Mouse (Mus musculus): ENCODE data around the gene Ntm. TPM values are rescaled to one million over a fixed set of nuclear protein-coding genes. Genes with fewer than 3 reads are reported as not detected.

Gene Ntm
- polyA plus RNA-seq, 1 experiment from 2014 or later, result 39.7 TPM

GRCm38 (mm10) chr9:29534304-29534703 lies 428.6 kb downstream of the Ntm start:
- H3K27ac ChIP-seq (ENCODE audit: low read depth, low read length), result no peak overlapping the region
- H3K4me3 ChIP-seq (ENCODE audit: low read depth, low read length), result no peak overlapping the region
- no peaks in the 10 kb centered on the region for H3K27me3 ChIP-seq (ENCODE audit: control insufficient read depth, insufficient read depth, low read length)
- no peak overlapping the region for H3K4me2 ChIP-seq
- no peaks in the 10 kb centered on the region for H3K9me3 ChIP-seq (replicated peaks; ENCODE audit: control insufficient read depth, low read length)
- H3K4me1 ChIP-seq (ENCODE audit: control insufficient read depth, insufficient read depth, low read length), result no peaks in the 10 kb centered on the region
- H3K9ac ChIP-seq (ENCODE audit: low read depth, low read length), result no peak overlapping the region
- ATAC-seq (replicated peaks; ENCODE audit: insufficient number of reproducible peaks, low FRiP score, low TSS enrichment), result no peak
- WGBS (ENCODE audit: insufficient replicate concordance), result 73% methylated on average over 7 of the region's 7 CpGs
- H3K36me3 ChIP-seq (ENCODE audit: control insufficient read depth, insufficient read depth, low read length), result no peaks in the 10 kb centered on the region

- H3K27me3 ChIP-seq (ENCODE audit: control insufficient read depth, insufficient read depth, low read length), result no peaks in the 10 kb centered on the region
- 46% methylated on average over 1 of the region's 1 CpGs for WGBS (ENCODE audit: insufficient replicate concordance)
- no peaks in the 10 kb centered on the region for H3K36me3 ChIP-seq (ENCODE audit: control insufficient read depth, insufficient read depth, low read length)
- no peaks in the 10 kb centered on the region for H3K9me3 ChIP-seq (replicated peaks; ENCODE audit: control insufficient read depth, low read length)
- no peak for ATAC-seq (replicated peaks; ENCODE audit: insufficient number of reproducible peaks, low FRiP score, low TSS enrichment)
- no peak overlapping the region for H3K4me3 ChIP-seq (ENCODE audit: low read depth, low read length)
- no peak overlapping the region for H3K27ac ChIP-seq (ENCODE audit: low read depth, low read length)
- H3K4me1 ChIP-seq (ENCODE audit: control insufficient read depth, insufficient read depth, low read length), result no peaks in the 10 kb centered on the region
- H3K4me2 ChIP-seq, result no peak overlapping the region
- H3K9ac ChIP-seq (ENCODE audit: low read depth, low read length), result no peak overlapping the region
Observed at GRCm38 (mm10) chr9:29533556-29533955, 429.4 kb downstream of the Ntm start.

GRCm38 (mm10) chr9:29531147-29531917 lies 431.6 kb downstream of the Ntm start:
- Histone ChIP-seq H3K27ac (ENCODE audit: low read depth, low read length) (no peak overlapping the region), H3K9ac (ENCODE audit: low read depth, low read length) (no peak overlapping the region), H3K4me3 (ENCODE audit: low read depth, low read length) (no peak overlapping the region), H3K27me3 (ENCODE audit: control insufficient read depth, insufficient read depth, low read length) (no peaks in the 10 kb centered on the region), H3K4me1 (ENCODE audit: control insufficient read depth, insufficient read depth, low read length) (no peaks in the 10 kb centered on the region), H3K36me3 (ENCODE audit: control insufficient read depth, insufficient read depth, low read length) (no peaks in the 10 kb centered on the region), H3K9me3 (replicated peaks; ENCODE audit: control insufficient read depth, low read length) (no peaks in the 10 kb centered on the region), H3K4me2 (no peak overlapping the region)
- ATAC-seq (replicated peaks; ENCODE audit: insufficient number of reproducible peaks, low FRiP score, low TSS enrichment), result no peak
- WGBS (ENCODE audit: insufficient replicate concordance), result 57% methylated on average over 6 of the region's 6 CpGs

GRCm38 (mm10) chr9:29524109-29524508 lies 438.8 kb downstream of the Ntm start:
- H3K27me3 ChIP-seq (ENCODE audit: control insufficient read depth, insufficient read depth, low read length), result no peaks in the 10 kb centered on the region
- no peak for ATAC-seq (replicated peaks; ENCODE audit: insufficient number of reproducible peaks, low FRiP score, low TSS enrichment)
- H3K4me3 ChIP-seq (ENCODE audit: low read depth, low read length), result no peak overlapping the region
- 79% methylated on average over 1 of the region's 1 CpGs for WGBS (ENCODE audit: insufficient replicate concordance)
- H3K27ac ChIP-seq (ENCODE audit: low read depth, low read length), result no peak overlapping the region
- H3K36me3 ChIP-seq (ENCODE audit: control insufficient read depth, insufficient read depth, low read length), result no peaks in the 10 kb centered on the region
- H3K4me2 ChIP-seq, result no peak overlapping the region
- no peaks in the 10 kb centered on the region for H3K4me1 ChIP-seq (ENCODE audit: control insufficient read depth, insufficient read depth, low read length)
- H3K9me3 ChIP-seq (replicated peaks; ENCODE audit: control insufficient read depth, low read length), result no peaks in the 10 kb centered on the region
- H3K9ac ChIP-seq (ENCODE audit: low read depth, low read length), result no peak overlapping the region

GRCm38 (mm10) chr9:29523221-29523620 lies 439.7 kb downstream of the Ntm start:
- Histone ChIP-seq H3K4me3 (ENCODE audit: low read depth, low read length) (no peak overlapping the region), H3K9ac (ENCODE audit: low read depth, low read length) (no peak overlapping the region), H3K9me3 (replicated peaks; ENCODE audit: control insufficient read depth, low read length) (no peaks in the 10 kb centered on the region), H3K27ac (ENCODE audit: low read depth, low read length) (no peak overlapping the region), H3K4me2 (no peak overlapping the region), H3K36me3 (ENCODE audit: control insufficient read depth, insufficient read depth, low read length) (no peaks in the 10 kb centered on the region), H3K4me1 (ENCODE audit: control insufficient read depth, insufficient read depth, low read length) (no peaks in the 10 kb centered on the region), H3K27me3 (ENCODE audit: control insufficient read depth, insufficient read depth, low read length) (no peaks in the 10 kb centered on the region)
- WGBS (ENCODE audit: insufficient replicate concordance), result 64% methylated on average over 3 of the region's 3 CpGs
- no peak for ATAC-seq (replicated peaks; ENCODE audit: insufficient number of reproducible peaks, low FRiP score, low TSS enrichment)

- Histone ChIP-seq H3K27ac (ENCODE audit: low read depth, low read length) (no peak overlapping the region), H3K4me2 (no peak overlapping the region), H3K9ac (ENCODE audit: low read depth, low read length) (no peak overlapping the region), H3K4me3 (ENCODE audit: low read depth, low read length) (no peak overlapping the region), H3K36me3 (ENCODE audit: control insufficient read depth, insufficient read depth, low read length) (no peaks in the 10 kb centered on the region), H3K27me3 (ENCODE audit: control insufficient read depth, insufficient read depth, low read length) (no peaks in the 10 kb centered on the region), H3K9me3 (replicated peaks; ENCODE audit: control insufficient read depth, low read length) (no peaks in the 10 kb centered on the region), H3K4me1 (ENCODE audit: control insufficient read depth, insufficient read depth, low read length) (no peaks in the 10 kb centered on the region)
- ATAC-seq (replicated peaks; ENCODE audit: insufficient number of reproducible peaks, low FRiP score, low TSS enrichment), result no peak
- WGBS (ENCODE audit: insufficient replicate concordance), result 58% methylated on average over 2 of the region's 2 CpGs
Observed at GRCm38 (mm10) chr9:29519181-29519580, 443.8 kb downstream of the Ntm start.

GRCm38 (mm10) chr9:29516688-29517087 lies 446.3 kb downstream of the Ntm start:
- no peak overlapping the region for H3K27ac ChIP-seq (ENCODE audit: low read depth, low read length)
- no peak overlapping the region for H3K4me2 ChIP-seq
- no peak for ATAC-seq (replicated peaks; ENCODE audit: insufficient number of reproducible peaks, low FRiP score, low TSS enrichment)
- no peak overlapping the region for H3K9ac ChIP-seq (ENCODE audit: low read depth, low read length)
- no peaks in the 10 kb centered on the region for H3K27me3 ChIP-seq (ENCODE audit: control insufficient read depth, insufficient read depth, low read length)
- no peaks in the 10 kb centered on the region for H3K36me3 ChIP-seq (ENCODE audit: control insufficient read depth, insufficient read depth, low read length)
- H3K4me1 ChIP-seq (ENCODE audit: control insufficient read depth, insufficient read depth, low read length), result no peaks in the 10 kb centered on the region
- no peak overlapping the region for H3K4me3 ChIP-seq (ENCODE audit: low read depth, low read length)
- 58% methylated on average over 2 of the region's 2 CpGs for WGBS (ENCODE audit: insufficient replicate concordance)
- H3K9me3 ChIP-seq (replicated peaks; ENCODE audit: control insufficient read depth, low read length), result no peaks in the 10 kb centered on the region

- ATAC-seq (replicated peaks; ENCODE audit: insufficient number of reproducible peaks, low FRiP score, low TSS enrichment), result no peak
- Histone ChIP-seq H3K4me2 (no peak overlapping the region), H3K4me3 (ENCODE audit: low read depth, low read length) (no peak overlapping the region), H3K4me1 (ENCODE audit: control insufficient read depth, insufficient read depth, low read length) (no peaks in the 10 kb centered on the region), H3K27ac (ENCODE audit: low read depth, low read length) (no peak overlapping the region), H3K27me3 (ENCODE audit: control insufficient read depth, insufficient read depth, low read length) (no peaks in the 10 kb centered on the region), H3K36me3 (ENCODE audit: control insufficient read depth, insufficient read depth, low read length) (no peaks in the 10 kb centered on the region), H3K9ac (ENCODE audit: low read depth, low read length) (no peak overlapping the region), H3K9me3 (replicated peaks; ENCODE audit: control insufficient read depth, low read length) (no peaks in the 10 kb centered on the region)
- WGBS (ENCODE audit: insufficient replicate concordance), result 85% methylated on average over 17 of the region's 17 CpGs
Observed at GRCm38 (mm10) chr9:29514588-29515356, 448.2 kb downstream of the Ntm start.
